Mouse (Mus musculus) midbrain, embryonic 16.5 days (tissue): ENCODE data around the gene Yars. TPM values are rescaled to one million over a fixed set of nuclear protein-coding genes. Genes with fewer than 3 reads are reported as not detected.
A peak's percentile ranks its signal among the peaks of the same experiment; 100 is the strongest.
"Not testable (repeated sequence)": the region's sequence is repeated elsewhere in the genome, so short reads cannot be mapped to it uniquely, and the experiment has no call there.

Experiments used
- ATAC-seq: fragments of 200-750 bp; cut with Nextera tagmentation; 2 replicates; pipeline ENCODE4 v1.8.0; 2017; ENCODE audit warnings: moderate TSS enrichment
- H3K27ac ChIP-seq: fragments of 300-500 bp; sonication (generic); 2 replicates; pipeline ENCODE4 v1.5.1; 2014; ENCODE audit warnings: mild to moderate bottlenecking, low read length, mixed read lengths
- H3K27me3 ChIP-seq: fragments of 300-500 bp; sonication (generic); 2 replicates; pipeline ENCODE4 v1.6.1; 2014; ENCODE audit warnings: low read depth, low read length, mixed read lengths; ENCODE audit not compliant: control insufficient read depth, insufficient read depth
- H3K36me3 ChIP-seq: fragments of 300-500 bp; sonication (generic); 2 replicates; pipeline ENCODE4 v1.6.1; 2014; ENCODE audit warnings: mild to moderate bottlenecking, low read length, moderate library complexity, mixed read lengths; ENCODE audit not compliant: control insufficient read depth, insufficient read depth
- H3K4me1 ChIP-seq: fragments of 300-500 bp; sonication (generic); 2 replicates; pipeline ENCODE4 v1.6.1; 2014; ENCODE audit warnings: mild to moderate bottlenecking, low read length, mixed read lengths; ENCODE audit not compliant: control insufficient read depth, insufficient read depth
- H3K4me2 ChIP-seq: fragments of 300-500 bp; sonication (generic); 2 replicates; pipeline ENCODE4 v1.6.1; 2014; ENCODE audit warnings: mild to moderate bottlenecking, low read length, mixed read lengths
- H3K4me3 ChIP-seq: fragments of 300-500 bp; sonication (generic); 2 replicates; pipeline ENCODE4 v1.5.1; 2014; ENCODE audit warnings: low read depth, mild to moderate bottlenecking, low read length, moderate library complexity, mixed read lengths
- H3K9ac ChIP-seq: fragments of 300-500 bp; sonication (generic); 2 replicates; pipeline ENCODE4 v1.6.1; 2014; ENCODE audit warnings: low read depth, low read length, mixed read lengths
- H3K9me3 ChIP-seq: fragments of 300-500 bp; sonication (generic); replicated peaks from 2 replicates; pipeline ENCODE4 v1.6.1; 2014; ENCODE audit warnings: mild to moderate bottlenecking, low read length, mixed read lengths; ENCODE audit not compliant: control insufficient read depth, poor library complexity, severe bottlenecking
- WGBS: fragments of 180-500 bp; shearing (Covaris S2); extraction: QIAGEN DNeasy Blood & Tissue Kit; methylation state at CpG from one replicate; pipeline ENCODE4 v1.1.7; 2014; 5-methylcytosine and 5-hydroxymethylcytosine counted together
- polyA plus RNA-seq: library from polyadenylated mRNA; unstranded; fragments of >200 nt; fragmentation: Nextera tagmentation; extraction: Ambion mirVana; gene quantifications from 2 replicates; pipeline ENCODE4 v1.2.1, GENCODE M21; 2015

Gene Yars
- polyA plus RNA-seq, 1 experiment from 2014 or later, result 111 TPM

DNA sequence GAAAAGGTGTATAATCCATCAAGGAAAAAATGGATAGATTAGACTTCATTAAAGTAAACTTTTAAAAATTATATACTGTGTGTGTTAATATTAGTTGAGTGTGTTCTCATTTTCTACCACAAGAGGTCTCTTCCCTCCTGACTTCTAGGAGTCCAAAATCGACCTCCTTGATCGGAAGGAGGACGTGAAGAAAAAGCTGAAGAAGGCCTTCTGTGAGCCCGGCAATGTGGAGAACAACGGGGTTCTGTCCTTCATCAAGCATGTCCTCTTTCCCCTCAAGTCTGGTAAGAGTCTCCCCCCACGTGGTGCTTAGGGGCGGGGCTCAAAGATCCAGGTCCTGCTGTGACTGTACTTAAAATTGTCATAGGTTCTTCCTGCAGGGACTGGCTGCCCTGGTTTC, 19.9 kb downstream of the Yars start:
- Histone ChIP-seq H3K9me3 (no peaks in the 10 kb centered on the region), H3K27ac (no peak overlapping the region), H3K4me2 (no peak overlapping the region), H3K4me1 (no peaks in the 10 kb centered on the region), H3K36me3 (peaks cover 40% of the 10 kb centered on the region), H3K4me3 (no peak overlapping the region), H3K9ac (no peak overlapping the region), H3K27me3 (no peaks in the 10 kb centered on the region)
- 45% methylated on average over 7 of the region's 7 CpGs for WGBS
- no peak for ATAC-seq

DNA sequence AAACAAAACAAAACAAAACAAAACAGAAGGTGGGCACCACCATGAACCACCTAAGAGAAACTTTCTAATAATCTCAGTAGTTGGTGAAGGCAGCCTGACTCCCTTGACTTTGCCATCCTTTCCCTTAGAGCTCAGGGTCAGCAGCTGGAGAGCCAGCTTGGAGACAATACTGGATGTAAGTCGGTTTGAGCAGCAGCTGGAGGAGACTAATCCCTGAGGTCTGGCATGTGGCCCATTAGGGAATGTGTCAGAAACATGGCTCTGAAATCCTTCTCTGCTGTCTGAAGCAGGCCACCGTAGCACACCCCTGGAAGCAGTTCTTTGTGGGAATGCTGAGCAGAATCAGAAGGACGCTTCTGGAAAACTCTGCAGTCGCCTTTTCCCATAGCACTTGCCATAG, 21.9 kb downstream of the Yars start:
- H3K36me3 ChIP-seq, result peaks cover 43% of the 10 kb centered on the region
- no peak overlapping the region for H3K4me2 ChIP-seq
- H3K9ac ChIP-seq, result no peak overlapping the region
- H3K27me3 ChIP-seq, result no peaks in the 10 kb centered on the region
- no peak overlapping the region for H3K27ac ChIP-seq
- ATAC-seq, result no peak
- H3K9me3 ChIP-seq, result no peaks in the 10 kb centered on the region
- no peaks in the 10 kb centered on the region for H3K4me1 ChIP-seq
- 78% methylated on average over 4 of the region's 4 CpGs for WGBS
- H3K4me3 ChIP-seq, result no peak overlapping the region

DNA sequence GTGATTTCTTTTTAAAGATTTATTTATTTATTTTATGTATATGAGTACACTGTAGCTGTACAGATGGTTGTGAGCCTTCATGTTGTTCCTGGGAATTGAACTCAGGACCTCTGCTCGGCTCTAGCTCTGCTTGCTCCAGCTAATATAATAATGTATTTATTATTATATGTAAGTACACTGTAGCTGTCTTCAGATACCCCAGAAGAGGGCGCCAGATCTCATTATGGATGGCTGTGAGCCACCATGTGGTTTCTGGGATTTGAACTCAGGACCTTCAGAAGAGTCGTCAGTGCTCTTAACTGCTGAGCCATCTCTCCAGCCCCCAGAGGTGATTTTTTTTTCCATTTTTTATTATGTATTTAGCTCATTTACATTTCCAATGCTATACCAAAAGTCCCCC, 22.9 kb downstream of the Yars start:
- not testable (repeated sequence) for H3K9me3 ChIP-seq, H3K27ac ChIP-seq, H3K4me2 ChIP-seq, ATAC-seq, H3K27me3 ChIP-seq, H3K4me1 ChIP-seq, H3K4me3 ChIP-seq, H3K9ac ChIP-seq
- 73% methylated on average over 3 of the region's 3 CpGs for WGBS
- peaks cover 48% of the 10 kb centered on the region for H3K36me3 ChIP-seq

DNA sequence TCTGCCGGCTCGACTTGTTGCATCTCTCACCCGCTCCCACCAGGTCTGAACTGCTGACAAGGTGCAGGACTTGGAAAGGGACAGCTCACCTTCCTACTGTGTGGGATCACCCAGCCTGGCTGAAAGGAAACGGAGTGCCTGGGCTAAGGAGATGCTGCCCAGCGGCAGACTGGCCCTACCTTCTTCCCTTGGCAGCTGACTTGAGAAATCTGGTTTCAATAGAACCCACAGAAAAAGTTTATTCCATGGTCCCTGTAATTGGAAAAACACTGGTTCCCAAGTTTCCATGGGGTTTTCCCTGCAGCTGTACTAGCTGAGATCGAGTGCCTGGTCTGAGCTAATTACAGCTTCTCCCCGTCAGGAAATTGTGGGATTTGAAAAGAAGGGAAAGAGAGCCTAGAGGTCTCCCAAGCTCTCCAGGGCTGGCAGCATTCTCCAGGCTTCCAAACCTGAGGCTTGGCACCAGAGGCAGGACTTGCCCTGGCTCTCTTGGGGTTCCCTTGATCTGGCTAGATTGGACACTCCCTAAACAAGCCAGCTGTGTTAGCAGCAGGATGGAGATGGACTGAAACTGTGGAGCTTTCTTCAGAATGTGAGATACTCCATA, 29.1 kb downstream of the Yars start:
- H3K4me3 ChIP-seq, result no peak overlapping the region
- no peak overlapping the region for H3K4me2 ChIP-seq
- no peak overlapping the region for H3K9ac ChIP-seq
- H3K36me3 ChIP-seq, result peaks cover 66% of the 10 kb centered on the region
- H3K27ac ChIP-seq, result no peak overlapping the region
- no peaks in the 10 kb centered on the region for H3K27me3 ChIP-seq
- H3K9me3 ChIP-seq, result no peaks in the 10 kb centered on the region
- ATAC-seq, result no peak
- 81% methylated on average over 7 of the region's 7 CpGs for WGBS
- H3K4me1 ChIP-seq, result peaks cover 4% of the 10 kb centered on the region; the same call in 1 of the 2 replicates

DNA sequence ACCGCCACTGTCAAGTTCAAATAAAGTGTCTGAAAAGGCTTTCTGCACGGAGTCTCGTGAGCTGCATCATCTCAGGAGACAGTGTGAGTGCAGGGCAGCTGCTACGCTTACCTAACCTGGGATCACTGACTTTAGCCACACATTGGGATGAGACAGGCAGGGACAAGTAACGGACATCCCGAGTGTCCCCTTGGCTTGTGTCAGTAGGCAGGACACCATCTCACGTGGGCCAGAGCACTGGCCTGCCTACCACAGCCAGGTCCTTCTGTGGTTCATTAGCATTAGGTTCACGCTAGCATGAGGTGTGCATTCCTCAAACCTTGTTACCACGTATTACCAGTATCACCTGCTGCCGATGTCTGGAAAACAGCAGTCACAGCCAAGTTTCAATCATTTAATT, 29.6 kb downstream of the Yars start:
- 0 out of 2 replicates have a peak overlapping the region, but pooled peaks have one; percentile 10 for H3K9ac ChIP-seq
- no peak for ATAC-seq
- no peaks in the 10 kb centered on the region for H3K27me3 ChIP-seq
- H3K9me3 ChIP-seq, result no peaks in the 10 kb centered on the region
- H3K4me2 ChIP-seq, result no peak overlapping the region
- no peak overlapping the region for H3K4me3 ChIP-seq
- peaks cover 8% of the 10 kb centered on the region; the same call in 1 of the 2 replicates for H3K4me1 ChIP-seq
- H3K27ac ChIP-seq, result no peak overlapping the region
- H3K36me3 ChIP-seq, result peaks cover 61% of the 10 kb centered on the region
- WGBS, result 89% methylated on average over 10 of the region's 10 CpGs

DNA sequence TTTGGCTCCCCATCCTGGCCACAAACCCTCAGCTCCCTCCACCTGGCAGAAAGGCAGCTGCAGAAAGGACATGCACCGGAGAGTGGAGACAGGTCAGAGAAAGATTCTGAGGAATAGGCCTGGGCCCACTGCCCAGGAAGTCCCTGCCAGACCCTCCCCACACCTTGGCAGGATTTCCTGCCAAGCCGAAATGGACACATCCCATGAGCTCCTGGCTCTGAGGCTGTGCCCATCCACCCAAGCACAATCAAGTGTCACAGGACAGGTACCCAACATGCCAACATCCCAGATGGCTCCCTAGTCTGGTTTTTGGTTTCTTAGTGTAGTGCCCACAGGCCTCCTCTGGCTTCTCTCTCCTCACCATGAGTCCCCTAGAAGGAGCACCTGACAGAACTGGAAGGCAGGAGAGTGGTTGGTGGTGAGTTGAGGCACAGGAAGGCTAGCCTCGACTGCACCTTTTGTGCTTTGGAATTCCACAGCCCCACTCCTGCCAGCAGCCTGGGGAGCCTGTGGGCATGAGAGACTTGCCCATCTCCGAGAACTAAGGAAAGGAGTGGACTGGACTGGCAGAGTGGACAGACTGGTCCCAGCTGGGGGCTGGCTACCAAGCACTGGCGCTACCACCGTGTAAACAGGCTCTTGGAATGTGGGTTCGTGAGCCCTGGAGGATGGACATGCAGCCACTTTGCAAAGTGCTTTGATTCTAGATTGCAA, 31.0 kb downstream of the Yars start:
- Histone ChIP-seq H3K4me2 (no peak overlapping the region), H3K27ac (no peak overlapping the region), H3K4me1 (peaks cover 8% of the 10 kb centered on the region; the same call in 1 of the 2 replicates), H3K4me3 (no peak overlapping the region), H3K36me3 (peaks cover 53% of the 10 kb centered on the region), H3K27me3 (no peaks in the 10 kb centered on the region), H3K9ac (no peak overlapping the region), H3K9me3 (no peaks in the 10 kb centered on the region)
- WGBS, result 74% methylated on average over 7 of the region's 7 CpGs
- ATAC-seq, result no peak

DNA sequence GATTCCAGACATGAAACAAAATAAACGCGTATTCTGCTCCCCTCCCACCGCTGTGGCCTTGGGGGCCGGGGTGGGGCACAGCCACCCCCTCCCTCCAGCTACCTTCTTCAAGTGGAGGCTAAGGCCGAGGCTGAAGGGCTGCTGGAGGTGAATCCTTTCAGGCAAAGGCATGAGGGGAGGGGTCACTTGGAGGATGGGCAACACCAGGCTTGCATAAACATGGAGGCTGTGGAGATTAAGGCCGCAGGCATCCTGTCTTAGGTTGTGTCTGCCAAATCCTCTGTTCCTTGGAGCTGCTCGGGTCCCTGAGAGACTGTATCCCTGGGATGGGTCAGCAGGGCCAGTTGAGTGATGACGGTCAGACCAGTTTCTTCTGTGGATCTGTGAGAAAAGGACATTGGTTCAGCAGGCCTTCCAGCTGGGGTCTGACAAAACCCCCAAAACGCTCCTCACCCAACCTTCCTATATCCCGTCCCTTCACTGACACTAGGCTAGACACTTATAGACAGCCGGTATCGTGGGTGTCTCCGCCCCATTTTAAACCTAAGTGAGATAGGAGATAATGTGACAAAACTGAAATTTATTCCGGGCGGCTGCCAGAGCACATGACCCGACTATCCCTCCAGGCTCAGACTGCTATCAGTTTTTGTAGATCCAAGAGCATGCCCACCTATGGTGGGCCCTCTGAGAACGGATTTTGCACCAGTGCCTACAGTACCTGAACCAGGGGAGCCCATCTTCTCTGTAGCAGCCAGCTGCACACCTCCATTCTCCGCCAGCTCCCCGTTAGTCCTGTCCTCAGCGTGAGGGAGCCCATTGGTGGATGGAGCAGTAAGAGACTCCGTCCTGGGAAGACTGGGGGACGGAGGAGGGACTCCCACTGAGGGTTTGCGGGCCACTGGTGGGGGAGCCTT, 31.8 kb downstream of the Yars start:
- no peaks in the 10 kb centered on the region for H3K27me3 ChIP-seq
- H3K9me3 ChIP-seq, result no peaks in the 10 kb centered on the region
- no peak overlapping the region for H3K9ac ChIP-seq
- peaks cover 14% of the 10 kb centered on the region; the same call in 1 of the 2 replicates for H3K4me1 ChIP-seq
- no peak overlapping the region for H3K27ac ChIP-seq
- no peak overlapping the region for H3K4me3 ChIP-seq
- peaks cover 49% of the 10 kb centered on the region for H3K36me3 ChIP-seq
- H3K4me2 ChIP-seq, result no peak overlapping the region
- no peak for ATAC-seq
- 78% methylated on average over 23 of the region's 23 CpGs for WGBS

DNA sequence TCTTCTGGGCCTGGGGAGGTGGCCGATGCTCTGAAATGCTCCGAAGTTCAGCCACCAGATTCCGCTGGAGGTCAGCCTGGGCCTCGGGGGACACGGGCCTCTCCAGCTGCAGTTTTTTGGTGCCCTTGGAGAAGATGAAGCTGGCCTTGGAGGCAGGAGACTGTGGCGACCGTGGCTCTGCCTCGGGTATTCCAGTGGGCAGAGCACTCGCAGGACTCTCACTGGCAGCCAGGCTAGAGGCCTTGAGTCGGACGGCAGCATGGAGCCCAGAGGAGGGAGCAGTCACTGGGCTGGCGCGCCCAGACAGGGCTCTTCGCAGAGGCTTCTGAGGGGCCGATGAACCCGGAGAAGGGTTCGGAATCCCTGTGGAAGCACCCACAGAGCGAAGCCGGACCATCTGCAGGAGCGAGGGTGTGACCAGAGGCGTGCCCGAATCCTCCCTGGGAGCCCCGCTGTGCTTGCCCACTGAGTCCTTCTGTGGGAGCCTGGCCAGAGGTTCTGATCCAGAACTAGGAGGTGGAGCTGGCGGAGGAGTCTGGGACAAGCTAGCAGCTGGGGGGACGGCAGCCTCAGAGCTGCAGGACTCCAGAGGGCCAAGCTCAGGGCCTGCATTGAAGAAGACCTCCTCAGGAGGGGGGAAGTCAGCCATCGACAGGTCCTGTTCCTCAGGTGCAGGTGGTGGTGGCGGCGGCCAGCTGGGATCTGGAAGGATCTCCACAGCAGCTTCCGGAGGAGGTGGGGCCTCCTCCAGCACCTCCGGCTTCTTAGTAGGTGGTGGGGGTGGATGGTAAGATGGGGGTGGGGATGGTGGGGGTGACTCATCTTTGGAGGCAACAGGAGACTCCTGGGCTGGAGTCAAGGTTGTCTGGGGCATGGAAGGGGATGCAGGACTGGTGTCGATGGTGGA, 32.7 kb downstream of the Yars start:
- no peaks in the 10 kb centered on the region for H3K9me3 ChIP-seq
- WGBS, result 72% methylated on average over 31 of the region's 31 CpGs
- no peak overlapping the region for H3K9ac ChIP-seq
- peaks cover 43% of the 10 kb centered on the region for H3K36me3 ChIP-seq
- no peak for ATAC-seq
- H3K27ac ChIP-seq, result no peak overlapping the region
- no peaks in the 10 kb centered on the region for H3K27me3 ChIP-seq
- H3K4me2 ChIP-seq, result no peak overlapping the region
- no peak overlapping the region for H3K4me3 ChIP-seq
- H3K4me1 ChIP-seq, result peaks cover 23% of the 10 kb centered on the region; the same call in 1 of the 2 replicates
